Mouse (Mus musculus): Measurements from ENCODE around the gene Trim14. TPM values are rescaled to one million over a fixed set of nuclear protein-coding genes. Genes with fewer than 3 reads are reported as not detected.
A peak's percentile ranks its signal among the peaks of the same experiment; 100 is the strongest.

The Trim14 gene
- polyA plus RNA-seq, 1 experiment from 2014 or later: 11.4 TPM

DNA sequence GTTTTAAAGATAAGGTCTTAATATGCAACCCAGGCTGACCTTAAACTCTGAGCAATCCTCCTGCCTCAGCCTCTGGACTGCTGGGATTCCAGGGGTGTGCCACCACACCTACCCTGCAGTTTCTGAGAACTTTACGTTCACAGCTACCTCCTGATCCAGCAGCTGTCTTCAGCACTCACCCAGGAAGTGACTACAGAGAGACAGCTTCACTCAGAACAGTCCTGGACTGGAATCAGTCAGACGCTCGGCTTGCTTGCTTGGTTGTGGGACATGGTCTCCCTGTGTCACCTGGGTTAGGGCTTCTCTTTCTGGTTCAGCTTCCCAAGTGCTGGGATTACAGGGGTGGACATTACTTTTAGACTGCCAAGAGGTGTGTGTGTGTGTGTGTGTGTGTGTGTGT is 21.0 kb upstream of the Trim14 start:
- Histone ChIP-seq H3K9me3 (ENCODE audit: control insufficient read depth, low read length) (no peaks in the 10 kb centered on the region), H3K27ac (ENCODE audit: low read depth) (no peak overlapping the region), H3K27me3 (replicated peaks; ENCODE audit: control insufficient read depth, insufficient read depth, low read length) (no peaks in the 10 kb centered on the region), H3K36me3 (ENCODE audit: control insufficient read depth, insufficient read depth, low read length) (no peaks in the 10 kb centered on the region), H3K4me1 (replicated peaks; ENCODE audit: control insufficient read depth, insufficient read depth, low read length) (peaks cover 5% of the 10 kb centered on the region; the same call in 1 of the 2 replicates), H3K9ac (ENCODE audit: low read length) (no peak overlapping the region), H3K4me3 (ENCODE audit: low read depth, low read length) (no peak overlapping the region), H3K4me2 (ENCODE audit: low read length) (no peak overlapping the region)
- DNase-seq (ENCODE audit: low spot score): no peak
- no peak for ATAC-seq (replicated peaks; ENCODE audit: low FRiP score, low TSS enrichment, low read depth)
- 81% methylated on average over 3 of the region's 3 CpGs for WGBS

GRCm38 (mm10) chr4:46555762-46556161 is 19.8 kb upstream of the Trim14 start:
- H3K4me1 ChIP-seq (replicated peaks; ENCODE audit: control insufficient read depth, insufficient read depth, low read length): peaks cover 5% of the 10 kb centered on the region; the same call in 1 of the 2 replicates
- no peak for DNase-seq (ENCODE audit: low spot score)
- H3K9ac ChIP-seq (ENCODE audit: low read length): no peak overlapping the region
- WGBS: 83% methylated on average over 9 of the region's 9 CpGs
- H3K9me3 ChIP-seq (ENCODE audit: control insufficient read depth, low read length): no peaks in the 10 kb centered on the region
- H3K4me2 ChIP-seq (ENCODE audit: low read length): no peak overlapping the region
- H3K36me3 ChIP-seq (ENCODE audit: control insufficient read depth, insufficient read depth, low read length): no peaks in the 10 kb centered on the region
- H3K4me3 ChIP-seq (ENCODE audit: low read depth, low read length): no peak overlapping the region
- no peaks in the 10 kb centered on the region for H3K27me3 ChIP-seq (replicated peaks; ENCODE audit: control insufficient read depth, insufficient read depth, low read length)
- no peak overlapping the region for H3K27ac ChIP-seq (ENCODE audit: low read depth)
- ATAC-seq (replicated peaks; ENCODE audit: low FRiP score, low TSS enrichment, low read depth): no peak

DNA sequence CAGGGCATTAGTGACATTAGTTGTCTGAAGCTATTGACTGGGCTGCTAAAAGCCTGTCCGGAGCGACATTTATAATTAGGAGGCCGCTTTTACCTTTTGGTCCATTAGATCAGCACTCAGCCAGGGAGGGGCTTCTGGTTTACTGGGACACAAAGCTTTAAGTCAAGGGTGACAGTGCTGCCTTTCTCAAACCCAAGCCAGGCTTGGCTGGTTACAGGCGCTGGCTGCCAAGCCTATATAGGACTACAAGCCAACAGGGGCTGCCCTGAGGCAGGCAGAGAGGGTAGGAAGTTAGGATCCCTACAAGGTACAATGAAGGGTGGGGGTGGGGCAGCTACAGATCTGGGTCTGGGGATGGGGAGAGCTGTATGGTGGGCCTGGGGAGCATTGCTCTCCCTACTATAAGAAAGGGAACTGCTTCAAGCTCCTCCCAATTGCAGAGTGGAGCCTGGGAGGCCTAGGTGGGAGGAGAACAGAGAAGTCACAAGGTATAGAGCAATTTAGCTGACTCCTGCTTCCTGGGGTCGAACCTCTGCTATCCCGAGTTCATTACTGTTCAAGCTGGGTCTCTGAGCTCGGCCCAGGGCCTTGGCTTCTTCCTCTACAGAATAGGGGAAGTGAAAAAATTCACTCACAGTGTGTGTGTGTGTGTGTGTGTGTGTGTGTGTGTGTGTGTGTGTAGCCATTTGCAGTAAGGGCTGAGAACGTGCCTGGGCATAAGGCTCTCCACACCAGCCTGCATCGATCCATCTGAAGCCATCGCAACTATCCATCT is 18.5 kb upstream of the Trim14 start:
- Histone ChIP-seq H3K9me3 (ENCODE audit: control insufficient read depth, low read length) (no peaks in the 10 kb centered on the region), H3K4me2 (ENCODE audit: low read length) (no peak overlapping the region), H3K36me3 (ENCODE audit: control insufficient read depth, insufficient read depth, low read length) (no peaks in the 10 kb centered on the region), H3K27me3 (replicated peaks; ENCODE audit: control insufficient read depth, insufficient read depth, low read length) (no peaks in the 10 kb centered on the region), H3K9ac (ENCODE audit: low read length) (no peak overlapping the region), H3K27ac (ENCODE audit: low read depth) (no peak overlapping the region), H3K4me1 (replicated peaks; ENCODE audit: control insufficient read depth, insufficient read depth, low read length) (no peaks in the 10 kb centered on the region), H3K4me3 (ENCODE audit: low read depth, low read length) (no peak overlapping the region)
- ATAC-seq (replicated peaks; ENCODE audit: low FRiP score, low TSS enrichment, low read depth) (no peak), DNase-seq (ENCODE audit: low spot score) (no peak)
- 76% methylated on average over 10 of the region's 10 CpGs for WGBS

- H3K4me2 ChIP-seq (ENCODE audit: low read length): no peak overlapping the region
- no peaks in the 10 kb centered on the region for H3K9me3 ChIP-seq (ENCODE audit: control insufficient read depth, low read length)
- WGBS: 67% methylated on average over 1 of the region's 1 CpGs
- no peak overlapping the region for H3K9ac ChIP-seq (ENCODE audit: low read length)
- ATAC-seq (replicated peaks; ENCODE audit: low FRiP score, low TSS enrichment, low read depth) (peak; percentile 44; the same call in 1 of the 2 replicates), DNase-seq (ENCODE audit: low spot score) (peak; percentile 55)
- no peaks in the 10 kb centered on the region for H3K27me3 ChIP-seq (replicated peaks; ENCODE audit: control insufficient read depth, insufficient read depth, low read length)
- no peak overlapping the region for H3K4me3 ChIP-seq (ENCODE audit: low read depth, low read length)
- H3K27ac ChIP-seq (ENCODE audit: low read depth): no peak overlapping the region
- no peaks in the 10 kb centered on the region for H3K36me3 ChIP-seq (ENCODE audit: control insufficient read depth, insufficient read depth, low read length)
- H3K4me1 ChIP-seq (replicated peaks; ENCODE audit: control insufficient read depth, insufficient read depth, low read length): no peaks in the 10 kb centered on the region
Measured at GRCm38 (mm10) chr4:46553864-46554263, 17.9 kb upstream of the Trim14 start.

GRCm38 (mm10) chr4:46550406-46550805 is 14.5 kb upstream of the Trim14 start:
- H3K9ac ChIP-seq (ENCODE audit: low read length): no peak overlapping the region
- DNase-seq (ENCODE audit: low spot score): no peak
- no peak for ATAC-seq (replicated peaks; ENCODE audit: low FRiP score, low TSS enrichment, low read depth)
- no peaks in the 10 kb centered on the region for H3K36me3 ChIP-seq (ENCODE audit: control insufficient read depth, insufficient read depth, low read length)
- H3K27me3 ChIP-seq (replicated peaks; ENCODE audit: control insufficient read depth, insufficient read depth, low read length): no peaks in the 10 kb centered on the region
- no peaks in the 10 kb centered on the region for H3K9me3 ChIP-seq (ENCODE audit: control insufficient read depth, low read length)
- no peak overlapping the region for H3K4me2 ChIP-seq (ENCODE audit: low read length)
- H3K4me1 ChIP-seq (replicated peaks; ENCODE audit: control insufficient read depth, insufficient read depth, low read length): no peaks in the 10 kb centered on the region
- WGBS: 69% methylated on average over 8 of the region's 8 CpGs
- H3K4me3 ChIP-seq (ENCODE audit: low read depth, low read length): no peak overlapping the region
- no peak overlapping the region for H3K27ac ChIP-seq (ENCODE audit: low read depth)

DNA sequence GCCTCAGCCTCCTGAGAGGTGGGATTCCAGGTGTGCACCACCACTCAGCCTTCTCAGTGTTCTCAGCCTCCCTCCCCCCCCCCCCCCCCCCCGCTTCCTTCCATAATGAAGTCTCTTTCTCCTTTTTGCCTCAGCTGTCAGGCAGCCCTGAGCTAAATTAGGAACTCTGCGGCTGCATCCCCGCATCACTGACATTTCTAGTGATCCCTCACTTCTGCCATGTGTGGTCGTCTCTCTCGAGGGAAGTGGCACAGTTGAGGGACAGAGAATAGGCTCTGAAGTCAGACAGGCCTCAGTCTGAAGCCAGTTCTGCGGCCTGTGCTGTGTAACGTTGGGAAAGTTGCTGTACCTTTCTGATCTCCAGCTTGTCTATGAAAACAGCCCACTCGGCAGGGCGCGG is 14.0 kb upstream of the Trim14 start:
- Histone ChIP-seq H3K9ac (ENCODE audit: low read length) (no peak overlapping the region), H3K36me3 (ENCODE audit: control insufficient read depth, insufficient read depth, low read length) (no peaks in the 10 kb centered on the region), H3K27me3 (replicated peaks; ENCODE audit: control insufficient read depth, insufficient read depth, low read length) (no peaks in the 10 kb centered on the region), H3K4me1 (replicated peaks; ENCODE audit: control insufficient read depth, insufficient read depth, low read length) (no peaks in the 10 kb centered on the region), H3K4me2 (ENCODE audit: low read length) (no peak overlapping the region), H3K4me3 (ENCODE audit: low read depth, low read length) (no peak overlapping the region), H3K27ac (ENCODE audit: low read depth) (no peak overlapping the region), H3K9me3 (ENCODE audit: control insufficient read depth, low read length) (no peaks in the 10 kb centered on the region)
- DNase-seq (ENCODE audit: low spot score) (no peak), ATAC-seq (replicated peaks; ENCODE audit: low FRiP score, low TSS enrichment, low read depth) (no peak)
- WGBS: 79% methylated on average over 9 of the region's 10 CpGs

DNA sequence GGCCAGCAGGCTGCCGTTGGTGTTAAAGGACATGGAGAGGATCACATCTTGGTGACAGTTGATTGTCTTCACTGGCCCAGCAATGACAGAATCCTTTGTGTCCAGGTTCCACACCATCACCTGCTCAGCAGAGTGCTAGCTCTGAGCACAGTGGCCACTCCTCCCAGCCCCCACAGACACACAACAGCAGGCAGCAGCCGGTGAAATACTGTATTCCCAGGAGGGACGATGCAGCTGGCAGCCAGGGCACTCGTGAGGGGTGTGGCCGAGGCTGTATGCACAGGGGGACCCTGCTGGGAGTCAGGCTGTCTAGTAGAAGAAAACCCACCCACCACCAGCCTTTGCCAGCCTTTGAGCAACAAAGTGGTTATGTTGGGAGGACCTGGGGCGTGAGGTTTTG is 10.8 kb upstream of the Trim14 start:
- no peaks in the 10 kb centered on the region for H3K36me3 ChIP-seq (ENCODE audit: control insufficient read depth, insufficient read depth, low read length)
- no peaks in the 10 kb centered on the region for H3K4me1 ChIP-seq (replicated peaks; ENCODE audit: control insufficient read depth, insufficient read depth, low read length)
- H3K4me3 ChIP-seq (ENCODE audit: low read depth, low read length): no peak overlapping the region
- H3K9ac ChIP-seq (ENCODE audit: low read length): no peak overlapping the region
- H3K4me2 ChIP-seq (ENCODE audit: low read length): no peak overlapping the region
- no peak overlapping the region for H3K27ac ChIP-seq (ENCODE audit: low read depth)
- H3K27me3 ChIP-seq (replicated peaks; ENCODE audit: control insufficient read depth, insufficient read depth, low read length): no peaks in the 10 kb centered on the region
- DNase-seq (ENCODE audit: low spot score) (no peak), ATAC-seq (replicated peaks; ENCODE audit: low FRiP score, low TSS enrichment, low read depth) (no peak)
- no peaks in the 10 kb centered on the region for H3K9me3 ChIP-seq (ENCODE audit: control insufficient read depth, low read length)
- 45% methylated on average over 6 of the region's 6 CpGs for WGBS

DNA sequence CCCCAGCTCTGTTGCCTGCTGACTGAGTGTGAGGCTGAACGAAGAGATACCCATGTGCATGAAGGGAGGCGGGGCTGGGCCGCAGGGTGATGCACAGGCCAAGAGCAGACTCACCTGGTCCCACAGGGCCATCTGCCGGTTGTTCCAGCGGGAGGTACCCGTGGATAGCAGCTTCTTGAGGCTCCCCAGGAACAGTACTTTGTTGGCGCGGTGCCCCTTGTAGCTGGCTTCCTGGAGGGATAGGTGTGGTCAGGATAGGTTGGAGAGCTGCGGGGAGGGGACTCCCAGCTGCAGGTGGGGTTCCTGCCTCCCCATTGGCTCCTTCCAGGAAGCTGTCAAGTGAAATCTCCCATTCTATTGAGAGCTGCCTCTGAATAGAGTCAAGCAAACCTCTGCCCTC is 9.6 kb upstream of the Trim14 start:
- Histone ChIP-seq H3K36me3 (ENCODE audit: control insufficient read depth, insufficient read depth, low read length) (no peaks in the 10 kb centered on the region), H3K9me3 (ENCODE audit: control insufficient read depth, low read length) (no peaks in the 10 kb centered on the region), H3K4me1 (replicated peaks; ENCODE audit: control insufficient read depth, insufficient read depth, low read length) (no peaks in the 10 kb centered on the region), H3K4me2 (ENCODE audit: low read length) (no peak overlapping the region), H3K4me3 (ENCODE audit: low read depth, low read length) (no peak overlapping the region), H3K27ac (ENCODE audit: low read depth) (no peak overlapping the region), H3K27me3 (replicated peaks; ENCODE audit: control insufficient read depth, insufficient read depth, low read length) (no peaks in the 10 kb centered on the region), H3K9ac (ENCODE audit: low read length) (no peak overlapping the region)
- WGBS: 10% methylated on average over 9 of the region's 9 CpGs
- ATAC-seq (replicated peaks; ENCODE audit: low FRiP score, low TSS enrichment, low read depth) (0 out of 2 replicates have a peak, but pooled peaks have one; percentile 48), DNase-seq (ENCODE audit: low spot score) (peak; percentile 59)

DNA sequence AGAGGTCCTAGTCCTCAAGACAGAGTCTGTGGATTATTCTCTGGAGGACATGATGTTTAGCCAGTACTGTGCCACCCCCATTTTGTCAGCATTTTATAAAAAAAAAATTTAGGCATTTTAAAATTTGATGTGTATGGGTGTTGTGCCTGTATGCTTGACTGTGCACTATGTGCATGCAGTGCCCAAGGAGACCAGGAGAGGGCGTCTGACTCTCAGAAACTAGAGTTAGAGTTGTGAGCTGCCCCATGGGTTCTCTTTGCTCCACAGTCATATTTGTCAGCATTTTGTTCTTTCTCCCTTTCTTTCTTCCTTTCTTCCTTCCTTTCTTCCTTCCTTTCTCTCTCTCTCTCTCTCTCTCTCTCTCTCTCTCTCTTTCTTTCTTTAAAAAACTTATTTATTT is 8.4 kb upstream of the Trim14 start:
- H3K9me3 ChIP-seq (ENCODE audit: control insufficient read depth, low read length): no peaks in the 10 kb centered on the region

More for the DNA sequence above, 8.4 kb upstream of the Trim14 start:
- H3K4me3 ChIP-seq (ENCODE audit: low read depth, low read length): no peak overlapping the region
- H3K4me1 ChIP-seq (replicated peaks; ENCODE audit: control insufficient read depth, insufficient read depth, low read length): no peaks in the 10 kb centered on the region
- DNase-seq (ENCODE audit: low spot score) (no peak), ATAC-seq (replicated peaks; ENCODE audit: low FRiP score, low TSS enrichment, low read depth) (no peak)
- H3K27ac ChIP-seq (ENCODE audit: low read depth): no peak overlapping the region
- no peaks in the 10 kb centered on the region for H3K36me3 ChIP-seq (ENCODE audit: control insufficient read depth, insufficient read depth, low read length)
- 19% methylated on average over 1 of the region's 1 CpGs for WGBS
- no peak overlapping the region for H3K9ac ChIP-seq (ENCODE audit: low read length)
- H3K27me3 ChIP-seq (replicated peaks; ENCODE audit: control insufficient read depth, insufficient read depth, low read length): no peaks in the 10 kb centered on the region
- H3K4me2 ChIP-seq (ENCODE audit: low read length): no peak overlapping the region

All from intestine, embryonic 14.5 days (tissue).